Mouse (Mus musculus): Measurements from ENCODE around the gene Npnt.

DNA sequence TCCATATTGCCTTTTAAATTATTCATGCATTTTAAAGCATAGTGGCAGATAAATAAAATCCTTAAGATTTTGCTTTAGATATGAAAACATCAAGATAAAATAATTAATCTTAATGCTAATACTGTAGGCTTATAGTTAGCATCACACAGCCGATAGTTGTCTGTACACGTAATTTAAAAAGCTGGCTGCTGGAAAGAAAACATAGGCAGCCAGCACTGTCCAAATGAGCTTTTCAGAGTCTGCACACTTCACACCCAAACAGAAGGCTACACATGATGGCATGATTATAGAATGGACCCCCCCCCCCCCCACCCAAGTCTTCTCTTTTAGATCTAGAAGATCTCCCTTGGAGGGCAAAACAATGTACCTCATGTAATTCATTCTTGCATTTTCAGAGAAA lies 31.9 kb upstream of the Npnt start:
- no peak for TF ChIP-seq CTCF (IDR thresholded peaks at IDR 0.05; ENCODE audit: low read depth, low read length)
- no peak for TF ChIP-seq POLR2A (IDR thresholded peaks at IDR 0.05; ENCODE audit: borderline replicate concordance, low read depth, low read length)

Measured in bone marrow macrophage, adult 2 months (primary cell).